Mouse (Mus musculus) liver, adult 2 months (tissue): ENCODE measurements at regions not wholly inside any gene's neighbourhood (a gene's known extent, or its start where the extent isn't known, plus 50 kb on each side); places are given as distances from the start of the nearest gene placed in this dataset.

Experiments used
- DNase-seq: peaks from one replicate; pipeline ENCODE4 v3.0.0-alpha.2; 2011; ENCODE audit warnings: low read depth, low spot score; ENCODE audit errors: extremely low read depth
- H3K27ac ChIP-seq: fragments of 200-500 bp; replicated peaks from 2 replicates; pipeline ENCODE4 v1.5.1; 2012; ENCODE audit warnings: low read depth, mild to moderate bottlenecking, control low read depth, inconsistent platforms, low read length; ENCODE audit not compliant: insufficient read depth
- H3K27me3 ChIP-seq: fragments of 200-500 bp; 2 replicates; pipeline ENCODE4 v1.6.1; 2012; ENCODE audit warnings: mild to moderate bottlenecking, moderate library complexity, low read length, inconsistent platforms; ENCODE audit not compliant: control insufficient read depth, insufficient read depth
- H3K36me3 ChIP-seq: fragments of 200-500 bp; 2 replicates; pipeline ENCODE4 v1.6.1; 2012; ENCODE audit warnings: low read length, inconsistent platforms; ENCODE audit not compliant: control insufficient read depth, insufficient read depth
- H3K4me1 ChIP-seq: fragments of 200-500 bp; 2 replicates; pipeline ENCODE4 v1.6.1; 2011; ENCODE audit warnings: low read length; ENCODE audit not compliant: control insufficient read depth, insufficient read depth
- H3K4me3 ChIP-seq: fragments of 200-500 bp; 2 replicates; pipeline ENCODE4 v1.5.1; 2011; ENCODE audit warnings: low read depth, mild to moderate bottlenecking, control low read depth, low read length, moderate library complexity; ENCODE audit not compliant: insufficient read depth
- H3K79me2 ChIP-seq: fragments of 200-500 bp; 2 replicates; pipeline ENCODE4 v1.6.1; 2012; ENCODE audit warnings: inconsistent platforms, mild to moderate bottlenecking, low read length, moderate library complexity; ENCODE audit not compliant: control insufficient read depth, insufficient read depth
- H3K9ac ChIP-seq: fragments of 200-500 bp; 2 replicates; pipeline ENCODE4 v1.6.1; 2012; ENCODE audit warnings: low read depth, mild to moderate bottlenecking, control low read depth, inconsistent platforms, low read length
- CTCF ChIP-seq: fragments of 200-500 bp; IDR thresholded peaks from 2 replicates; pipeline ENCODE4 v1.5.1; 2011; ENCODE audit warnings: low read depth, low read length, control low read depth
- POLR2A ChIP-seq: fragments of 200-500 bp; IDR thresholded peaks from 2 replicates; pipeline ENCODE4 v1.6.1; 2011; ENCODE audit warnings: low read length, control low read depth; ENCODE audit not compliant: insufficient read depth; ENCODE audit errors: extremely low read depth
- WGBS: fragments of 180-500 bp; shearing (Covaris S2); methylation state at CpG from one replicate; pipeline ENCODE4 v1.1.7; 2018; 5-methylcytosine and 5-hydroxymethylcytosine counted together

DNA sequence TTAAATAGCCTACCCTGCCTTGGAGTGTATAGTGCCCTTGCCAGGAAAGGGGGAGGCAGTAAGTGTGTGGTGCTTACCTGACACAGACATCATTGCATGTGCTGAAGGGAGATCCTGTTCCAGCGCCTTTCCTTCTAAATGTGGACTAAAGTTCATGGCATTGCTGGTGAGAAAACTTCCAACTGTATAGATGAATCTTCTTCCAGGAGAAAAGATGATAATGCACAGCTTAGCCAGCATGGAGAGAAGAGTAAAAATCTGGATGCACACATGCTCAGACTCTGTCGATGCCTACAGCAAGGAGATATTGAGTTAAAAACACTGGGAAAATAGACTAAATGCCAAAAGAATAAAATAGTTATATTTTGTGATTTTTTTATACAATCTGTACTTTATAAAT is 835.7 kb upstream of the Nr2f1 start:
- Histone ChIP-seq H3K4me1 (no peaks in the 10 kb centered on the region), H3K9ac (no peak overlapping the region), H3K79me2 (no peaks in the 10 kb centered on the region), H3K27ac (no peak overlapping the region), H3K4me3 (no peak overlapping the region), H3K27me3 (no peaks in the 10 kb centered on the region), H3K36me3 (no peaks in the 10 kb centered on the region)
- DNase-seq, result no peak
- 64% methylated on average over 2 of the region's 2 CpGs for WGBS
- TF ChIP-seq POLR2A, result no peak
- TF ChIP-seq CTCF, result no peak

GRCm38 (mm10) chr13:79029974-79030373 is 830.4 kb upstream of the Nr2f1 start:
- DNase-seq, result no peak
- H3K27me3 ChIP-seq, result no peaks in the 10 kb centered on the region
- no peak overlapping the region for H3K27ac ChIP-seq
- no peak for TF ChIP-seq CTCF
- no peak for TF ChIP-seq POLR2A
- no peaks in the 10 kb centered on the region for H3K36me3 ChIP-seq
- no peak overlapping the region for H3K9ac ChIP-seq
- H3K4me3 ChIP-seq, result no peak overlapping the region
- no peaks in the 10 kb centered on the region for H3K79me2 ChIP-seq
- no peaks in the 10 kb centered on the region for H3K4me1 ChIP-seq

- Histone ChIP-seq H3K4me3 (no peak overlapping the region), H3K27ac (no peak overlapping the region), H3K36me3 (no peaks in the 10 kb centered on the region), H3K4me1 (no peaks in the 10 kb centered on the region), H3K27me3 (no peaks in the 10 kb centered on the region), H3K9ac (no peak overlapping the region), H3K79me2 (no peaks in the 10 kb centered on the region)
- 50% methylated on average over 4 of the region's 4 CpGs for WGBS
- 0 out of 2 replicates have a peak, but pooled peaks have one; percentile 3 for TF ChIP-seq CTCF
- no peak for TF ChIP-seq POLR2A
- no peak for DNase-seq
These were observed 828.6 kb upstream of the Nr2f1 start for GRCm38 (mm10) chr13:79027877-79028760.

DNA sequence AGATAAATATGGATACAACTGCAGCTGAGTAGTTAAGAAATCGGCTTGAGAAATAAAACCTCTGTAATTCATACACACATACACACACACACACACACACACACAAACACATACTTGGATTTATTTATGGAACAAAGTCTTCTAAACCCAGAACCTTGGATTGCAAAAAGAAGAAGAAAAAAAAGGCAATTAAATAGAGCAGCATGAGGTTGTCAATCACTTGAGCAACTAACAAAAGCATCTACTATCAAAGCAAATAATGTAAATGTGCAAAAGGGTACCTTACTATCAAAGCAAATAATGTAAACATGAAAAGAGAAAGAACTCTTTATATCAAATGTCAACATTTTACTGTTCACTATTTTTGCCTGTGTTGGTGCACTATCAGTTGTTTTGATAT is 826.1 kb upstream of the Nr2f1 start:
- no peak overlapping the region for H3K9ac ChIP-seq
- no peaks in the 10 kb centered on the region for H3K27me3 ChIP-seq
- H3K36me3 ChIP-seq, result no peaks in the 10 kb centered on the region
- no peak for TF ChIP-seq POLR2A
- no peak for TF ChIP-seq CTCF
- no peaks in the 10 kb centered on the region for H3K79me2 ChIP-seq
- H3K4me3 ChIP-seq, result no peak overlapping the region
- no peak for DNase-seq
- no peak overlapping the region for H3K27ac ChIP-seq
- 83% methylated on average over 1 of the region's 1 CpGs for WGBS
- H3K4me1 ChIP-seq, result no peaks in the 10 kb centered on the region

GRCm38 (mm10) chr13:79018051-79018450 is 818.5 kb upstream of the Nr2f1 start:
- WGBS, result 77% methylated on average over 2 of the region's 2 CpGs
- TF ChIP-seq CTCF, result no peak
- TF ChIP-seq POLR2A, result no peak
- Histone ChIP-seq H3K9ac (no peak overlapping the region), H3K27ac (no peak overlapping the region), H3K4me3 (no peak overlapping the region), H3K27me3 (no peaks in the 10 kb centered on the region), H3K79me2 (no peaks in the 10 kb centered on the region), H3K36me3 (no peaks in the 10 kb centered on the region), H3K4me1 (no peaks in the 10 kb centered on the region)
- no peak for DNase-seq

- no peak for DNase-seq
These were observed 803.8 kb upstream of the Nr2f1 start for GRCm38 (mm10) chr13:79003313-79003712.

More at GRCm38 (mm10) chr13:79003313-79003712, 803.8 kb upstream of the Nr2f1 start:
- no peaks in the 10 kb centered on the region for H3K4me1 ChIP-seq
- H3K36me3 ChIP-seq, result no peaks in the 10 kb centered on the region
- H3K27ac ChIP-seq, result no peak overlapping the region
- H3K27me3 ChIP-seq, result no peaks in the 10 kb centered on the region
- H3K4me3 ChIP-seq, result no peak overlapping the region
- H3K79me2 ChIP-seq, result no peaks in the 10 kb centered on the region
- TF ChIP-seq CTCF, result no peak
- H3K9ac ChIP-seq, result no peak overlapping the region
- WGBS, result 49% methylated on average over 1 of the region's 1 CpGs
